Mouse (Mus musculus) lung, postnatal 10 days (tissue): ENCODE results near the gene Pycr2.
"Not testable (repeated sequence)": the region's sequence is repeated elsewhere in the genome, so short reads cannot be mapped to it uniquely, and the experiment has no call there.

Experiments
- DNase-seq: peaks from one replicate; pipeline ENCODE4 v3.0.0; 2021

The Pycr2 gene

DNA sequence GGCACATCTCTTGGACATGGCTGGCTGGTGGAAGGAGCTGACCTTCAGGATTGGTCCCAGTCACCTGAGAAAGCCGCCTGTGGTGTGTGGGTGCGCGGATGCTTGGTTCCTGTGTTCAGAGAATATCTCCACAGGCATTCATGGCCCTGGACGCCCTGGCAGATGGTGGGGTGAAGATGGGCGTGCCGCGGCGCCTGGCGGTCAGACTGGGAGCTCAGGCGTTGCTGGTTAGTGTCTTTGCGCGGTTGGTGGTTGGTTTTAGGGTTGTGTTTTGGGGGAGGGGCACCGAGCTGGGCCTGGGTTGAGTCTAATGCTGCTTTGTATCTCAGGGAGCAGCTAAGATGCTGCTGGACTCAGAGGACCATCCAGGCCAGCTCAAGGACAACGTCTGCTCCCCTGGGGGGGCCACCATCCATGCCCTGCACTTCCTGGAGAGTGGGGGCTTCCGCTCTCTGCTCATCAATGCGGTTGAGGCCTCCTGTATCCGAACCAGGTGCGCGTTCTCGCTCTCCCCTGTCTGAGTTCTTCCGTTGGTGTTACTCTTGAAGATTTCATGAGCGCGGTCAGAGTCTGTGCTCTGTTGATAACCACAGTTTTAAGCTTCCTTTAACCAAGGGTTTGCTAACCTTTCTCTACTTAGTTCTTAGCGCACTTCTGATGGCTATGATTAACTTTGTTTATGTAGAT, 2.5 kb downstream of the Pycr2 start:
- DNase-seq, result no peak

DNA sequence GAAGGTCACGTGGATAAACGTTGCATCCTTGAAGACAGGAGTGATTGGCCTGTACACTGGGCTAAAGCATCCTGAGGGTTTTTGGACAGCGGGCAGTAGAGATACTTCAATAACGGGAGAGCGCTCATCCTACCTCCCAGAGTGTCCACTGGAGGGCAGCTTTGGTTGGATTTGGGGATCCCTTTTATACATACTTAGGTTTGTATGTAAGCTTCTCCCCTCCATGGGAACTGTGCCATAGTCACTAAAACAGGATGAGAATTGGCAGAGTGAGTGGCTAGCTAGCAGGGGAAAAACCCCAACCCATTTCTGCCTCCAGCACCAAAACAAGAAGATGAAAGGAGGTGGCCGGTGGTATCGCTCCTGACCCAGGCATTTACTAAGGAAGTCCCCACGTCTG, 7.0 kb downstream of the Pycr2 start:
- peak; percentile 54 for DNase-seq

DNA sequence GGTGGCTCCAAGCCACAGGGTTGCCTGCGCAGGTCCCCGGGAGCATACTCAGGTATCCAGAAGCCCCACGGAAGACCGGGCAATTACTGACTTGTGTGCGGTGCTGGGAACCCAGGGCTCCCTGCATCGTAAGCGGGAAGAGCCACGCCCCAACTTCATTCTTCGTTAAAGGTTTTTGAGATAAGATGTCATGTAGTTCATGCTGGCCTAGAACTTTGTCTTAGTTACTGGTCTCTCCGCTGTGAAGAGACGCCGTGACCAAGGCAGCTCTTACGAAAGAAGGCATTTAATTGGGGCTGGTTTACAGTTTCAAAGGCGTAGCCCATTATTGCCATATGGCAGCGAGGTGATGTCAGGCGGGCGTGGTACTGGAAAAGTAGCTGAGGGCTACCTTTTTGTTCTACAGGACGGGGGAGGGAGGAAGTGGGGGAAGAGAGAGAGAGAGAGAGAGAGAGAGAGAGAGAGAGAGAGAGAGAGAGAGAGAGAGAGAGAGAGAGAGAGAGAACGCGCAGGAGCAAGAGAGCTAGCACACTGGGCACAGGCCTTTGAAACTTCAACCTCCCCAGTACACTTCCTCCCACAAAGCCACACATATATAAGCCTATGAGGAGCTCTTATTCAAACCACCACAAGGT, 7.7 kb downstream of the Pycr2 start:
- no peak for DNase-seq

DNA sequence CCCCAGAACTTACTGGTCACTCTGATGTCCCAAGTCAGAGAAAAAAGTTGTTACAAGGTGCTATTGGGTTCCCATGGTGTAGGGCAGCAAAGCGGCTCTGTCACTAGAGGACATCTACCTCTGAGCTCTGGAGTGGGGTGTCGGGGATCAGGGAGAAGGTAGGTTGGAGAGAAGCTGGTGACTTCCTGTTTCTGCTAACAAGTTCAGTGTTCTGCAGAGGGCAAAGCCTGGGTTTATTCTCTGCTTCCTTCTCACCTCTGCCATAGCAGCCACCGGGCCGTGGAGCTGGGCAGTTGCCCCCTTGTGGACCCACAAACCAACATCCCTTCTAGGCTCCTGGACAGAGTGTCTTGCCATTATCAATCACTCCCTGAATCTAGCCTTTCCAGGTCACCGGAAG, 8.7 kb downstream of the Pycr2 start:
- DNase-seq, result no peak

DNA sequence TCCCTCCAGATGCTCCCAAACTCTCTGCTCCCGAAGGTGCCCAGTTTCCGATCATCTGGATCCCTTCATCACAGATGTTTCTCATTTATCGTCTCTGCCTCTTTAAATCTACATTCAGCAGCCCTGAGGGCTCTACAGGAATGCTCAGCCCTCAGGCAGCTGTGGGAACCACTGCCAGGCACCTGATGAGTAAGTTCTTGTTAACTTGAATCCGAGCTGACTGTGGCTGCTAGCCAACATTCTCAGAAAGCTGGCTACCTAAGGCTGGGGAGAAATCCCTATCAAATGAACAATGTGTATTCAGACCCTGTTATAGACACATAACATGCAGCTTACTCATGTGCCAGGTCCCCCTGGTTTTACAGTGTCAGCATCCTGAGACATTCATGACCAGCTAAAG, 9.7 kb downstream of the Pycr2 start:
- no peak for DNase-seq

DNA sequence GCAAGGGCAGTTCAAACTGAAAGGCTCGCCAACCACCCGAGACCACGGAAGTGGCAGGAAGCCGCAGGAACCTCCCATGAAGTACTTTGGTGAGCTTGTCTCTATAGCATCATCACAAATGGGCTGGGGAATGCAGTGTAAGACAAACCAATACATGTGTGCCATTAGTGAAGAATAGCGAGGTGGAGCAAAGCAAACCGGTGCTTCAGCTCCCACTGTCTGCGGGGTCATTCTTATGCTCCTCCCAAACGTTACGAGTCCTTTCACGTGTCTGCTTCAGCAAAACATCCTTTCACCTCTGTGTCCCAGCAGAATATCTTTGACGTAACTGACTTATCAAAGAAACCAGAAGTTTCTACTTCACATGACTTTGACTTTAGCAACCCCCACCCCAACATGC, 12.3 kb downstream of the Pycr2 start:
- no peak for DNase-seq

DNA sequence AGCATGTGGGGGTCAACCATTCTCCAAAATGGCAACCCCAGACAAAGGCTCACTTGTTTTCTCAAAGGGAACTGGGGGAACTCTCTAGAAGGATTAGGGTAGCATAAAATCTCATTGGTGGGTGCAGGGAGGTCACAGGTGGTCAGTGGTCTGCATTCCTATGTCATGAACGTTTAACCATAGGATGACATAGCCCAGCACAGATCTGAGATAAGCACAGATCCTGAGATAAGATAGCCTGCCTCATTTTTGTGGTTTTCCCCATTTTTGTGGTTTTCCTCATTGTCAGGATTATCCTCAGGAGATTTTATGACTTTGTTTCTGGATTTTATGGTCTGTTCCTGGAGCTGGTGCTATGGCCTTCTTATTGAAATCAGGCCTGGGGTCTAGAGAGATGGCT, 13.0 kb downstream of the Pycr2 start:
- no peak for DNase-seq

DNA sequence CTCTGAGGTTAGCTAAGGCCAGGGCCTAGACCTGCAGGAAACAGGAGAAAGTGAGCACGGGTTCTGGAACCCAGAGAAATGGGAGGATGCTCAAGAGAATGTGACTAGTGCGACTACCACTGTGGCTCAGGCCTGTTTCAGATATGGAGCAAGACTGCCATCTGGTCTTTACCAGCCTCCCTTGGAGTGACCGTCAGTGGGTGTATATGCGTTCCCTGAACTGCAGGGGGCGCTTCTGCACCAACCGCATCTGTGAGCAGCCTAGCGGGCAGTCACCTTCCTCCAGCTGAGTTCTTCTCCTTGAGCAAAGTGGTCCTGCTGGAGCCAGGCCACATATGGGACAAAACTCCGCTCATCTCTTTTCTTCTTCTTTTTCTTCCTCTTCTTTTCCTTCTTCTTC, 15.6 kb downstream of the Pycr2 start:
- DNase-seq, result peak; percentile 41

DNA sequence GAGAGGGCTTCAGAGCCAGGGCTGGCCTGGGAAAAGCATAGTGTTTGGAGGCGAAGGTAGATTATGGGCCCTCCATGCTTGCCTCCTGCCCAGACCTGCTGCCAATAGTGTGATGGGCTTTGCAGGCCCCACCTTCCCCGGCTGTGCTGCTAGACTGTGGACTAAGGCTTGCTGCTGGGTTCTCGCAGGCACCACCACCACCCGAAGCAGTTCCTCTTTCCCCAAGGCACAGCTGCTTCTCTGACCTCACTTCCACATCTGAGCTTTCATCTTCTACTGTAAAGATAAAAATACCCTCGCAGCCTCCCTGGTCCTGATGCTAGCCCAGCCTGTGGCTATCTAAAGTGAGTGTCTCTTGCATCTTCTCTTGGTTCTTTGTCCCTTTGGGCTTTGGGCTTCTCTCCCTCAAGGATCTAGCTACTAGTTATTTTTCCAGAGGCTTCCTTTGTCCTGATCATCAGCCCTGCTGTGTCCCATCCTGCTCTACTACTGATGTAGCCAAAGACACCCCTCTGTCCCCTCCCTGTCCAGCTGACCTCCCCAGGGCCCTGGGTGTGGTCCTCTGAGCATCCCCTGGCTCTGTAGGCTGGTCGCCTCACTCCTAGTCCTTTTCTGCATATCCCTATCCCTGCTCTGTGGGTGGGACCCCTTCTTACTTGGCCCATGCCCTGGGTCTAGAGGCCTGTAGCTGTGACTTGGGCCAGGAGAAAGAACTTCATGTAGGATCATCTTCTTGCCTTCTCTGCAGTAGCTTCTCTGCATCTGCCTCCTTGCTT, 18.4 kb downstream of the Pycr2 start:
- no peak for DNase-seq

DNA sequence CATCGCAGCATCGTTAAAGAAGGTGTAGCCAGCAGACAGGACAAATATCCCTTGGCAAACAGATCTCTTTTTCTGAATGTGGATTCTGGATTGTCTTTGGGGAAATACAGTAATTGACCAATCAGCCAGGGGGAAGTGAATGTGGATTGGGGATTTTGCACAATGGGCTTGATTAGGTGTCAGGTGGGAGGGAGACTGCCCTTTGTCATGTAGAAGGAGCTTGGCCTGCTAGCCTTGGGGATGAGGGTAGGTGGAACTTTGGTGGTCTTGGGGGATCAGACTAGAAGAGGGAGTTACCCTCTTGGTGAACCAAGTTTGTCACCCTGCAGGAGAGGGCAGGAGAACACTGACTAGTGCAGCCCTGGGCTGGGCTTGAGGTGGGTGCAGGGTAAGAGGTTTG, 20.6 kb downstream of the Pycr2 start:
- no peak for DNase-seq

DNA sequence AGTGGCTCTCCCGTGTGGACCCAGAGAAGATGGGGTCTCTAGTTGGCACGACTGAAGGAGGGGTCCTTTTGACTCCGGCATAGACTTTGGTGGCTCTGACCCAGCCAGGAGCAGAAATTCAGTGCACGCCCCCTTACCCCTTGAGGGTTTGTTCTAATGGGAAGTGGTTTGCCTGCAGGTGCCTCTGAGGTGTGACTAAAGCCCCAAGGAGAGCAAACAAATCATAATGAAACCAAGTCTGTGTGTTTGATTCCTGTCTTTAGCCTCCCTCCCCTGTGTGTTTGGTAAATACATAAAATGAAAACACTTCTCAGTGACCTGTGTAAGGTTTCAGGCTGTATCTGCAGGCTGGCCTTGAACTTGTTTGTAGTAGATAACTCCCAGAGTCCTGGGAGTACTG, 22.2 kb downstream of the Pycr2 start:
- DNase-seq, result no peak

DNA sequence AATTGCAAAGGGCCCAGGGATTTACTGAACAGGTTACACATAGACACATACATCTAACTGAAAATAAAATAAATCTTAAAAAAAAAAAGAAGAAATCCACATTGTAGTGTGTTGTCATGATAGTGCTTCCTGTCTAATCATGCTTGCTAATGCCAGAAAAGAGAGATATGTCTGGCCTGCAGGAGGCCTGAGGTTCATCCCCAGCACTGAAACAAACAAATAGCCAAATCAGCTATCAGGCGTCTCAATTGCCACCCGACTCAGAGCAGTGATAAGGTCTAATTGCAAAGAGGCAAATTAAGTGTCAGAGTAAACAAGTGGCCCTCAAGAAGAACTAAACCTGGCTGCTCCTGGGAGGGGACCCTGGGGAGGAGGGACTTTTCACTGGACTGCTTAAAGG, 25.5 kb downstream of the Pycr2 start:
- DNase-seq, result no peak

DNA sequence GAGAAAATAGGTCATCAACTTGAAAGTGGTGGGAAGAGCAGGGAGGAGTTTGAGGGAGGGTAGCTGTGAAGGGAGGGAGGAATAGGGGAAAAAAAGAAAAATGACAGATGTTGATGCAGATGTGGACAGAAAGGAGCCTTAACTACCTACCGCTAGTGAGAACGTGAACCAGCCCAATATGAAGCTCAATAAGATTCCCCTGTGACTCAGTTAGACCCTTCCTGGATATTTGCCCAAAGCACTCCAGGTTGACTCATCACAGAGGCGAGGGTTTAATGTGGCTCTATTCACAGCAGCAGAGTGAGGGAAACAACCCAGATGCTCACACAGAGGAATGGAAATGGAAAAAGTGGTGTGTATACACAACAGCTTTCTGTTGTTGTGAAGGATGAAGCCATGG, 27.0 kb downstream of the Pycr2 start:
- no peak for DNase-seq

DNA sequence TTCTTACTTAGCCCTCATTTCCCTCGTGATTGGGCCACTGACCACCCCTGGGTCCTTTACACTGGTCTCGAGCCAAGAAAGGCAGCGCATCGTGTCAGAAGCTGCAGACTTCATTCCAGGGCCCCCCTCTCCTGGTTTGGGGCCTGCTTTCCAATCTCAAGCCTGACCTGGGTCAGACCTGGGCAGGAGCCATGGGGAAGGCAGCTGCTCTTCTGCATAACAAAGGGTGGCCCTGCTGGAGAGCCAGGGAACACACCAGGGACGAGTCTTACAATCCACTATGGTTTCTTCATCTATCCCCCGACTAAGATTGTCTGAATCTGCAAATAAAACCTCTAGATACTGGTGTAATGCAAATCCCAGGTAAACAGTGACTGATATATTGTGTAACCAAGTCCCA, 29.6 kb downstream of the Pycr2 start:
- DNase-seq, result no peak

DNA sequence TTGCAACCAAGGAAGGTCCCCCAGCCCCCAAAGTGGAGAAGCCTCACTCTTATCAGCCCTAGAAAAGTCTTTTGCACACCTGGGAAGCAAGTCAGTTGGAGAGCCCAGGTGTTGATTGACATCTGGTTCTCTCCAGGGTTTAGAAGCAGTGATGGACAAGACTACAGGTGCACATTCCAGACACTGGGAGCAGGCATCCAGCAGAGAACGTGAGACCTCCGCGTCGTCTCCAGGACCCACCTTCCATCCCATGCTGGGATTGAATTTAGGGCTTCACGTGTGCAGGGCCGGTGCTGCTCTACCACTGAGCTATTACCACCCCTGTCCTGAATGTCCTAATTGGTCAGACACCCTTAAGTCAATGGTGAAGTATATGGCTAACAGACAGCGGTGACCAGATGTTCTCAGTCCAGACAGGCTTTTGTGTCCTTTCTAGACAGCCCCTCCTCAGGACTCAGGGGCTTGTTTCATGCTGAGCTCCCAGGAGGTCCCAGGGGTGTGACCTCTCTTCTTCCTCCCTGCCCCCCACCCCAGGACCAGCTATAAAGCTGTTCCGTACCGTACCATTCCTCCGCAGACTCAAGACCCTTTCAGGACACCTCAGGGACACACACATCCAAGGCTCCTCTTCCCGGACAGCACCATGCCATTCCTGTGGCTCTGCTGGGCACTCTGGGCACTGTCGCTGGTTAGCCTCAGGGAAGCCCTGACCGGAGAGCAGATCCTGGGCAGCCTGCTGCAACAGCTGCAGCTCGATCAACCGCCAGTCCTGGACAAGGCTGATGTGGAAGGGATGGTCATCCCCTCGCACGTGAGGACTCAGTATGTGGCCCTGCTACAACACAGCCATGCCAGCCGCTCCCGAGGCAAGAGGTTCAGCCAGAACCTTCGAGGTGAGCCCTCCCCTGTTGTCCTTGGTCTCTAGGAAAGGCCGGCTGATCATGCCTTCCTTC, 30.6 kb downstream of the Pycr2 start, which contains the start of gene Lefty1:
Lefty1 (plus strand) TSS at position 556 of the 953 bp plus-strand sequence.
- no peak for DNase-seq

DNA sequence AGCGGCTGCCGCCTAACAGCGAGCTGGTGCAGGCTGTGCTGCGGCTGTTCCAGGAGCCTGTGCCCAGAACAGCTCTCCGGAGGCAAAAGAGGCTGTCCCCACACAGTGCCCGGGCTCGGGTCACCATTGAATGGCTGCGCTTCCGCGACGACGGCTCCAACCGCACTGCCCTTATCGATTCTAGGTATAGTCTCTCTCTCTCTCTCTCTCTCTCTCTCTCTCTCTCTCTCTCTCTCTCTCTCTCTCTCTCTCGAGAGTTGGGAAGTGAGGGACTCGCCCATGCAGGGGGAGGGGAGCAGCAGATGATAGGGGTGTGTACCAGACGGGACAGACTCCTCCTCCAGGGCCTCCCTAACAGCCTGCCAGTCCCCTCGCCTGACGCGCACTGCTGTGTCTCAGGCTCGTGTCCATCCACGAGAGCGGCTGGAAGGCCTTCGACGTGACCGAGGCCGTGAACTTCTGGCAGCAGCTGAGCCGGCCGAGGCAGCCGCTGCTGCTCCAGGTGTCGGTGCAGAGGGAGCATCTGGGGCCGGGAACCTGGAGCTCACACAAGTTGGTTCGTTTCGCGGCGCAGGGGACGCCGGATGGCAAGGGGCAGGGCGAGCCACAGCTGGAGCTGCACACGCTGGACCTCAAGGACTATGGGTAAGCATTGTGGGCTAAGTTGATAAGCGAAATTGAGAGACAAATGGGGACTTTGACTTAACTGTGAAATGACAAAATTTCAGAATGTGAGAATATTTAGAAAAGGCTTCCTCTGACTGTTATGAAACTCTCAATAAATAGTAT, 32.7 kb downstream of the Pycr2 start:
- peak; percentile 79 for DNase-seq

DNA sequence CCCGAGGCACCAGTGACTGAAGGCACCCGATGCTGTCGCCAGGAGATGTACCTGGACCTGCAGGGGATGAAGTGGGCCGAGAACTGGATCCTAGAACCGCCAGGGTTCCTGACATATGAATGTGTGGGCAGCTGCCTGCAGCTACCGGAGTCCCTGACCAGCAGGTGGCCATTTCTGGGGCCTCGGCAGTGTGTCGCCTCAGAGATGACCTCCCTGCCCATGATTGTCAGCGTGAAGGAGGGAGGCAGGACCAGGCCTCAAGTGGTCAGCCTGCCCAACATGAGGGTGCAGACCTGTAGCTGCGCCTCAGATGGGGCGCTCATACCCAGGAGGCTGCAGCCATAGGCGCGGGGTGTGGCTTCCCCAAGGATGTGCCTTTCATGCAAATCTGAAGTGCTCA, 33.5 kb downstream of the Pycr2 start:
- not testable (repeated sequence) for DNase-seq

DNA sequence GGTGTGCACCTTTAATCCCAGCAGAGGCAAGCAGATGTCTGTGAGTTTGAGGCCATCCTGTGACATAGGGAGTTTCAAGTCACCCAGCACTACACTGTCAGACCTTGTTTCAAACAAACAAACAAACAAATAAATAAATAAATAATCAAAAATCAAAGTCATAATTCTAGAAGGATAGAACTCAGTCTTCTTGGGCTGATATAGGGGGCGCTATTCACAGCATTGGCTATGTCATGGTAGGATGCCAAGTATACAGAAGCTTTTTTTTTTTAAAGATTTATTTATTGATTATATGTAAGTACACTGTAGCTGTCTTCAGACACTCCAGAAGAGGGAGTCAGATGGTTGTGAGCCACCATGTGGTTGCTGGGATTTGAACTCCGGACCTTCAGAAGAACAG, 34.7 kb downstream of the Pycr2 start:
- DNase-seq, result not testable (repeated sequence)

DNA sequence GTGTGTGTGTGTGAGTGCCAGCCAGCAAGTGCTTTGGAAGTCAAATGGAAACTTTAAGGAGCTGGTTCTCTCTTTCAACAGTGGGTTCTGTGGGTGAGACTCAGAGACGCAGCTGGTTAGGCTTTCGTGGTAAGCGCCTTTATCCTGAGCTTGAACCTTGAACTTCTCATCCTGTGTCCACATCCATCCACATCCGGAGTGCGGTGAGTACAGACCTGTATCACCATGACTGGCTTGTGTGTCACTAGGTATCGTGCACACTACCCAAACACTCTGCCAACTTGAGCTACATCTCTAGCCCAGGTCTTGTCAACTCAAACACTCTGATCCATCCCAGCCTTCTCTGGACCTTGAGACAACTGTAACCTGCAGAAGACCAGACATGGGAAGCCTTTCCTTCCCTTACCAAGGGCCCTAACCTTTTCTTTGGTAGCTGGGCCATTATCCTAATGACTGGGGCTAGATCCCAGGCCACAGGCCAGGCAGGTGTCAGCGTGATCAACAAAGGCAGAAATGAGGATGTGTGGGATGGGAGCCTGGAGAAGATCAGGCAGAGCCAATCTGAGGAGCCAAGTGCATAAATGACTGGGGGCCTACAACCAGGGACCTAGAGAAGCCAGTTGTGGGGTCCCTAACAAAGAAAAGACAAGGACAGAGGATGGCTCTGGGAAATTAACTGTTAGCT, 36.8 kb downstream of the Pycr2 start:
- no peak for DNase-seq

DNA sequence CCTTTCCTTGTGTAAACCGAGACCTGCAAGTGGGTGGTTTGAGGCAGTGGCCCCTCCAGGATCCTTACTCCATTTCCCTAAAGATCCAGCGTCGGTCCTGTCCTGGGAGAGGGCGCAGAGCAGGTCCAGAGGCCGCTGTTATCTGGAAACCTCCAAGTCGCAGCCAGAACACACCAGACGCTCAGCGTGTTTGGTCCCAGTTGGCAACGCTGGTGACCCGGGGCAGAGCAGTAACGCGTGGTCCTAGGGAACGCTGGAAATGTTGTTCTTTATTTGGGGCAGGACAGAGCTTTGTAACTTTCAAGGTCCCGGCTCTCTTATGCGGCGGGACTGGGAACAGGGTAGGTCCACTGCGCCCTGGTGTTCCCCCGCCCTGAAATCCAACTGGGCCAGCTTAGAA, 37.6 kb downstream of the Pycr2 start:
- no peak for DNase-seq
